Mouse (Mus musculus): ENCODE results near the gene Ccdc88c. TPM values are rescaled to one million over a fixed set of nuclear protein-coding genes. Genes with fewer than 3 reads are reported as not detected.

Gene Ccdc88c
- 38.1 and 41.6 TPM in 2 replicates for polyA plus RNA-seq (2012; rRNA removed)

GRCm38 (mm10) chr12:101028954-101029731 is at the start of gene Ccdc88c:
Gene Ccdc88c (minus strand): TSS chr12:101029056.
- no peaks in the 10 kb centered on the region for H3K27me3 ChIP-seq (ENCODE audit: control insufficient read depth, insufficient read depth, low read length)
- H3K27ac ChIP-seq (ENCODE audit: control insufficient read depth, insufficient read depth, low read depth, low read length), result peak within 1 kb of the TSS; percentile 77
- H3K4me1 ChIP-seq (ENCODE audit: control insufficient read depth, insufficient read depth, low read length), result peaks cover 6% of the 10 kb centered on the region
- H3K4me3 ChIP-seq (ENCODE audit: control insufficient read depth, low read depth, low read length), result peak within 1 kb of the TSS; percentile 95
- TF ChIP-seq CTCF (IDR thresholded peaks at IDR 0.05; ENCODE audit: control insufficient read depth, insufficient read depth, insufficient replicate concordance, low read depth, low read length) (peak; percentile 56; the same call in 1 of the 2 replicates), POLR2A (IDR thresholded peaks at IDR 0.05; ENCODE audit: control insufficient read depth, low read depth, low read length) (peak; percentile 21; the same call in 1 of the 2 replicates)
- no peaks in the 10 kb centered on the region; the same call in none of the 2 replicates for H3K36me3 ChIP-seq (ENCODE audit: control insufficient read depth, insufficient read depth, low read length)

DNA sequence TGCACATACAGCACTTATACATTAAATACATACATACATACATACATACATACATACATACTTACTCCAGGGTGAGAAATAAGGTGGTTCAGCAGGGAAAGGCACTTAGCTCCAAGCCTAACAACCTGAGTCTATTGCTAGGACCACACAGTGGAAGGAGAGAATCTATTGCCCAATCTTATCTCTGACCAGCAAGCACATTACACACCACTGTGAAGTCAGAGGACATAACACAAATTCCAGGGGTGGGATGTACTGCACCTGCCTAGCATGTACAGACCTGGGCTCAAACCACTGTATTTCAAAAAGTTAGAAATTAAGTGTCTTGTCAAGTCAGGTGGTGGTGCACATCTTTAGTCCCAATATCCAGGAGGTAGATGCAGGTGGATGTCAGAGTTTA is 49.1 kb upstream of the Ccdc88c start:
- H3K27ac ChIP-seq (ENCODE audit: control insufficient read depth, insufficient read depth, low read depth, low read length), result no peak overlapping the region
- no peaks in the 10 kb centered on the region for H3K27me3 ChIP-seq (ENCODE audit: control insufficient read depth, insufficient read depth, low read length)
- H3K4me1 ChIP-seq (ENCODE audit: control insufficient read depth, insufficient read depth, low read length), result peaks cover 3% of the 10 kb centered on the region
- no peak overlapping the region for H3K4me3 ChIP-seq (ENCODE audit: control insufficient read depth, low read depth, low read length)
- H3K36me3 ChIP-seq (ENCODE audit: control insufficient read depth, insufficient read depth, low read length), result no peaks in the 10 kb centered on the region
- TF ChIP-seq CTCF (IDR thresholded peaks at IDR 0.05; ENCODE audit: control insufficient read depth, insufficient read depth, insufficient replicate concordance, low read depth, low read length), result no peak
- no peak for TF ChIP-seq POLR2A (IDR thresholded peaks at IDR 0.05; ENCODE audit: control insufficient read depth, low read depth, low read length)

DNA sequence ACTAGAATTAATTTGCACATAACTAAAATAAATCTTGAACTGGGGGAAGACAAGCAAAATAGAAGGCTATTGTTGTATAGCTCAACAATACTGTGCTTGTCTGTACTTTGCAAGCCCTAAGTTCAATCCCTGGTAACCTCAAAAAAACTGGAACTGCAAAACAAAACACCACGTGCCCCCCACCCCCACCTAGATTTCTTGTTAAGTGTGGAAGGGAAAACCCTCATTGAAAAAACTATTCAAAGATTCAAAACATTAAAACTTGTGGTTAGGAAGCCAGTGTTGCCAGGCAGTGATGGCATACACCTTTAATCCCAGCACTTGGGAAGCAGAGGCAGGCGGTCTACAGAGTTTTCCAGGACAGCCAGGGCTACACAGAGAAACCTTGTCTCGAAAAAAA is 46.6 kb upstream of the Ccdc88c start:
- Histone ChIP-seq H3K27ac (ENCODE audit: control insufficient read depth, insufficient read depth, low read depth, low read length) (no peak overlapping the region), H3K4me1 (ENCODE audit: control insufficient read depth, insufficient read depth, low read length) (no peaks in the 10 kb centered on the region; the same call in 1 of the 2 replicates), H3K4me3 (ENCODE audit: control insufficient read depth, low read depth, low read length) (no peak overlapping the region), H3K36me3 (ENCODE audit: control insufficient read depth, insufficient read depth, low read length) (no peaks in the 10 kb centered on the region), H3K27me3 (ENCODE audit: control insufficient read depth, insufficient read depth, low read length) (no peaks in the 10 kb centered on the region)
- TF ChIP-seq POLR2A (IDR thresholded peaks at IDR 0.05; ENCODE audit: control insufficient read depth, low read depth, low read length), result no peak

DNA sequence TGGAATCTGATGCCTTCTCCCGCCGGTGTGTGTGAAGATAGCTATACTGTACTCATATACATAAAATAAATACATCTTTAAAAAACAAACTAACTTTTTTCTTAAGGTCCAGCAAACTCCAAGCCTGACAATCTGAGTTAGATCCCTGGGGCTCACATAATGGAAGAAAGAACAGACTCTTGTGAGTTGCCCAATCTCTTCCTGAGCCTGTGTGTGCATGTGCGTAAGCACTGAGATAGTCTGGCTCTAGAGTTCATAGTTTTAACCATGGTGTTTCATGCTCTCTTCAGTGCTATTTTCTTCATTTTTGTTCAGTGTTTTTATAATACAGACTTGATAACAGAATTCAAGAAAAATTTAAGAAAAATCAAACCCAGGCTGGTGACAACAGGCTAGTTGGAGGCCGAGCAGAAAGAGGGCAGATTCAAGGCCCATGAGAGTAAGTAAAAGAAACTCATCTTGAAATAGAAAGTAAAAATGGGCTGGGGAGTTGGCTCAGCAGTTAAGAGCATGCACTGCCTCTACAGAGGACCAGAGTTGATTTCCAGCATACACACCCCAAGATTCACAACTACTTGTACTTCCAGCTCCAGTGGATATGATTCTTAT is 46.1 kb upstream of the Ccdc88c start:
- H3K27ac ChIP-seq (ENCODE audit: control insufficient read depth, insufficient read depth, low read depth, low read length), result no peak overlapping the region
- no peak overlapping the region for H3K4me3 ChIP-seq (ENCODE audit: control insufficient read depth, low read depth, low read length)
- TF ChIP-seq CTCF (IDR thresholded peaks at IDR 0.05; ENCODE audit: control insufficient read depth, insufficient read depth, insufficient replicate concordance, low read depth, low read length) (no peak), POLR2A (IDR thresholded peaks at IDR 0.05; ENCODE audit: control insufficient read depth, low read depth, low read length) (no peak)
- H3K27me3 ChIP-seq (ENCODE audit: control insufficient read depth, insufficient read depth, low read length), result no peaks in the 10 kb centered on the region
- no peaks in the 10 kb centered on the region for H3K36me3 ChIP-seq (ENCODE audit: control insufficient read depth, insufficient read depth, low read length)
- no peaks in the 10 kb centered on the region for H3K4me1 ChIP-seq (ENCODE audit: control insufficient read depth, insufficient read depth, low read length)

GRCm38 (mm10) chr12:101069813-101070212 is 41.0 kb upstream of the Ccdc88c start:
- Histone ChIP-seq H3K4me3 (ENCODE audit: control insufficient read depth, low read depth, low read length) (no peak overlapping the region), H3K4me1 (ENCODE audit: control insufficient read depth, insufficient read depth, low read length) (no peaks in the 10 kb centered on the region), H3K27me3 (ENCODE audit: control insufficient read depth, insufficient read depth, low read length) (no peaks in the 10 kb centered on the region), H3K36me3 (ENCODE audit: control insufficient read depth, insufficient read depth, low read length) (peaks cover 3% of the 10 kb centered on the region), H3K27ac (ENCODE audit: control insufficient read depth, insufficient read depth, low read depth, low read length) (no peak overlapping the region)
- TF ChIP-seq POLR2A (IDR thresholded peaks at IDR 0.05; ENCODE audit: control insufficient read depth, low read depth, low read length), result no peak
- no peak for TF ChIP-seq CTCF (IDR thresholded peaks at IDR 0.05; ENCODE audit: control insufficient read depth, insufficient read depth, insufficient replicate concordance, low read depth, low read length)

- Histone ChIP-seq H3K27ac (ENCODE audit: control insufficient read depth, insufficient read depth, low read depth, low read length) (no peak overlapping the region), H3K27me3 (ENCODE audit: control insufficient read depth, insufficient read depth, low read length) (no peaks in the 10 kb centered on the region), H3K4me3 (ENCODE audit: control insufficient read depth, low read depth, low read length) (no peak overlapping the region), H3K36me3 (ENCODE audit: control insufficient read depth, insufficient read depth, low read length) (peaks cover 3% of the 10 kb centered on the region), H3K4me1 (ENCODE audit: control insufficient read depth, insufficient read depth, low read length) (no peaks in the 10 kb centered on the region)
- TF ChIP-seq CTCF (IDR thresholded peaks at IDR 0.05; ENCODE audit: control insufficient read depth, insufficient read depth, insufficient replicate concordance, low read depth, low read length), result no peak
- TF ChIP-seq POLR2A (IDR thresholded peaks at IDR 0.05; ENCODE audit: control insufficient read depth, low read depth, low read length), result no peak
Observed at GRCm38 (mm10) chr12:101066329-101066728, 37.5 kb upstream of the Ccdc88c start.

GRCm38 (mm10) chr12:101039956-101040355 is 11.1 kb upstream of the Ccdc88c start:
- no peaks in the 10 kb centered on the region for H3K4me1 ChIP-seq (ENCODE audit: control insufficient read depth, insufficient read depth, low read length)
- no peaks in the 10 kb centered on the region; the same call in 1 of the 2 replicates for H3K36me3 ChIP-seq (ENCODE audit: control insufficient read depth, insufficient read depth, low read length)
- TF ChIP-seq POLR2A (IDR thresholded peaks at IDR 0.05; ENCODE audit: control insufficient read depth, low read depth, low read length) (no peak), CTCF (IDR thresholded peaks at IDR 0.05; ENCODE audit: control insufficient read depth, insufficient read depth, insufficient replicate concordance, low read depth, low read length) (no peak)
- H3K4me3 ChIP-seq (ENCODE audit: control insufficient read depth, low read depth, low read length), result no peak overlapping the region
- no peak overlapping the region for H3K27ac ChIP-seq (ENCODE audit: control insufficient read depth, insufficient read depth, low read depth, low read length)
- no peaks in the 10 kb centered on the region for H3K27me3 ChIP-seq (ENCODE audit: control insufficient read depth, insufficient read depth, low read length)

Measured in testis, adult 2 months (tissue).